Mouse (Mus musculus): Measurements from ENCODE around the gene Foxn4. TPM values are rescaled to one million over a fixed set of nuclear protein-coding genes. Genes with fewer than 3 reads are reported as not detected.
A peak's percentile ranks its signal among the peaks of the same experiment; 100 is the strongest.

The Foxn4 gene
- not detected for total RNA-seq (2021)
- long read RNA-seq, experiment 1, result 0 reads
- long read RNA-seq, experiment 2, result 0 reads

- DNase-seq, result peak in 1 of 2 experiments; percentile 24
These were observed at the start of gene Foxn4 for GRCm38 (mm10) chr5:114273693-114274402. TSS of gene Foxn4 (minus strand) at chr5:114273807.

DNA sequence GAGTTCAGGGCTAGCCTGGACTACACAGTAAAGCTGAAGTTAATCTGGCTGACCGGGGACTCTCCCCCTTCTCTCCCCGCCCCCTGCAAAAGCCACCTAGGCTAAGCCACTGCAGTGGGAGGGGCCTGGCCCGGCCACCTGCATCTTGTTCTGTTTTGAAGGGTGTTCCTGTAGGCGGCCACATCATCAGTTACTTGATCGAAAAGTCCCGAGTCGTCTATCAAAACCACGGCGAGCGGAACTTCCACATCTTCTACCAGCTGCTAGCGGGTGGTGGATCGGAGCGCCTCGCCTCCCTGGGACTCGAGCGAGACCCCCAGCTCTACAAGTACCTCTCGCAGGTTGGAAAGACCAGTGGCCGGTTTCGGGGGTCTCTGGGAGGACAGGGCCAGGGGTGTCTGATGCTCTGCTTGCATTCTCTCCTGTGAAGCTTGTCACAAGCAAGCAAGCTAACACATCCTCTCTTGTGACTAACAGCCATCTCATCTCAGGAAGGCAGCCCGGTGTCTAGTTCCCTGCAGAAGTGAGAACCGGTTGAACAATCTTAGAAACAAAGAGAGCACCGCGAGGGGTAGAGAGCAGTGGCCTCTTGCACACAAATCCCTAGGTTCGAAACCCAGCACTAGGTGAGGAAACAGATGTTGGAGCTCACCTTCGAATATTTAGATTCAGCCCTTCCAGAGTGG is 49.6 kb upstream of the Foxn4 start:
- DNase-seq, result no peak

GRCm38 (mm10) chr5:114309680-114310036 is 36.1 kb upstream of the Foxn4 start:
- no peak for DNase-seq

GRCm38 (mm10) chr5:114308765-114309679 is 35.4 kb upstream of the Foxn4 start:
- DNase-seq, result no peak

DNA sequence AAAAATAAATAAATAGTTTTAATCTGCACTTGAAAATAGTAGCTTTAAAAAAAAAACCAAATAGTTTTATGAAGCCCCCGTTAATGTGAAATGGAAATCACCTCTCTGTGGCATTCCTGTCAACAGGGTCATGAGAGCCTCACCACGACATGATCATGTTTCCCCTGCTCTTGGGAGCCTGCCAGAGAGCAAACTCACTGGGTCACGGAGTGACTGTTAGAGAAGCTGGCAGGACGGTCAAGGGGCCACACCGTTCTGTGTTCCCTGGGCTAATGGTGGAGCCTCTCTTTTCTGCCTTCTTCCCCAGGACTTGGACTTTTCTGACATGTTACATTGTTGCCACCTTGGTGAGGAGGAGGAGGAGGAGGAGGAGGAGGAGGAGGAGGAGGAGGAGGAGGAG is 32.9 kb upstream of the Foxn4 start:
- no peak for DNase-seq

DNA sequence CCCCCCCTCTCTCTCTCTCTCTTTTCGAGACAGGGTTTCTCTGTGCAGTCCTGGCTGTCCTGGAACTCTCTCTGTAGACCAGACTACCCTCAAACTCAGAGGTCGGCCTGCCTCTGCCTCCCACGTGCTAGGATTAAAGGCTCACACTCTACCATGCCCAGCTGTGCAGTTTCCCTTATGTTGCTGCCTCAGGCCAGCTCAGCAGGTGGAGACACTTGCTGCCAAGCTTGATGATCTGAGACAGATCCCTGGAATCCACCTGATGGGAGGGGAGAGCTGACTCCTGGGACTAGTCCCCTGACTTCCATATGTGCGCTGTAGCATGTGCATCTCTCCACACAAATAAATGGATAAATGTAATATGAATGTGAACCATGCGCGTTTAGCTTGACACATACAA is 29.6 kb upstream of the Foxn4 start:
- no peak for DNase-seq

DNA sequence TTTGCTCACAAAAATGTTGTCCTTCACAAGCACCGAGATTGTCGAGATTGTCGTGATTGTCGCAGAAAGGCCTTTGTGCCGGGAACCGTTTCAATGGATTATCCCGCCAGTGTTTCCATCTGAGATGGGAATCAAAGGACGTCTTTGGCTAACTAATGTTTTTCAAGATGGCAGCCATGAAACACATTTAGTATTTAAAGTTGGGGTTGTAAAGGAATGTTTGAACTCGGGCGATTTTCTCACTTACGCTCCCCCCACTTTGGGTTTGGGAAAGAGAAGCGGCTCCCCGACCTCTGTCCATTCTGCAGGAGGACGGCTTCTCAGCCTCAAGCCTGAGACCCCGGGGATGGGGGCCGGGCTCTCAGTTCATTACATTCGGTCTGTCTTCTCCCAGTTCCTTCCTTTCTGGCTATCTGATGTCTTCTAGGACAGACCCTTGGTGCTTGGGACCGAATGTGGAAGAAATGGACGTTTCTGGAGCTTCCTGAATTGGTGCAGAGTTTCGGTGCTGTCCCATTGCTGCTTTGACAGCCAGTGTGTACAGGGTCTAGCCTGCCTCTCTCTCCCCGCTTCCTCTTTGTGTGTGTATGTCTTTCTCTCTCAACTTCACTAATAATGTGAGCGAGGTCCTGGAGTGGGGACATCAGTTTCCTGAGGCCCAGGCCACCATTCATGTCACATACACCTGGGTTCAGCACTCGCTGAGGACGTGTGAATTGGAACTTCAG is 26.4 kb upstream of the Foxn4 start:
- DNase-seq, result no peak

DNA sequence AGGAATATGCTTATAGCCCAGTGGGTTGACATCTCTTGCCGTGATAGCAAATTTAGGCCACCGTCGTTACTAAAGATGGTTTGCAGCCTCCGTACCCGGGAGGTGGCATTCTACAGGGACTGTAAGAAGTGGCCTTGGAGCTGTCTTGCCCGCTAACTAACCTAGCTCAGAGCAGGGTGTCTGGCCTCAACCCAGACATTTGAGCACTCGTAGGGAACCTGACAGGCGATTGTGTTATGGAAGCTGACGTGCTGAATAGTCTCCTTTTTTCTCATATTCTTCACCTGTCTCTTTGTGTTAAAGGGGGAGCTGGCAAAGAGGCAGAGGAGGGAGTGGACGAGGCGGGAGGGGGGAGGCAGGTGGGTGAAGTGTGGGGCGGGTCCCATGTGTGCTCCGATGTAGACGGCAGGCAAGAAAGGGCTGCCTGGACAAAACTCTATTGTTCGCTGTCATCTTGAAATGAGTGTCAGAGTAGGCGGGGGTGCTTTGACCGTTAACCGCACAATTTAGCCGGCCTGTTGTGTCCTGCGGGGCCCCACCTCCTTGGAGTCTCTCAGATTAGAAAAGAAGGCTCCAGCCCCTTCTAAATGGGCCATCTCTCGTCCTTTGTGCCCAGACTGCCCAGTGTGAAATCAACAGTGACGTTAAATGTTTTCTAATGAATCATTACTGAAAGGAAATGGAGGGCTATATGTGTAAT is 25.7 kb upstream of the Foxn4 start:
- no peak for DNase-seq

DNA sequence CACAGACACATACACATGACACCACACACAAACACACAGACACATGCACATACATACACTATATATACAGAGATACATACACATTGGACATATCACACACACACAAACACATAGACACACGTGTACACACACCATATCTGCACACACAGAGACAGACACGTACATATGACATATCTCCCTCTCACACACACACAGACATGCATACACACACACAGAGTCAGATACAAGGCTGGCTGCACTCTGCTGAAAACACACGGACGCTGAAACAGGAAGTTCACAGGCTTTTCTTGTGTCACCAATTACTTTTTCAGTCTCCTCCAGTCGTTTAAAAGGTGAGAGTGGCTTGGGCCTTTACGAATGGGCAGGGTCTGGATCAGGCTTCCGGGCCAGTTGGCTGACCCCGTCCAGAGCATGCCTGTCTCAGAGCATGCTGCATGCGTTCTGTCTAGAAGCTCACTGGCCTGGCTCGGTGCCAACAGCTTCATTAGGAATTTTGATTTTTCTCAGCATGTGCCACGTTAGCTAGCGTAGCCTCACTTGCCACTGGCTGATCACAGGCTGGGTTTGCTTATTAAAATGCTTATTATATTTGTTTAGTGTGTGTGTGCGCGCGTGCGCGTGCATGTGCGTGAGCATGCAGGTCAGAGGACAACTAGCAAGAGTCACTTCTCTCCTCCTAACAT is 24.7 kb upstream of the Foxn4 start:
- DNase-seq, result no peak

GRCm38 (mm10) chr5:114296693-114297631 is 23.4 kb upstream of the Foxn4 start:
- peak; percentile 45 to 55 for DNase-seq

DNA sequence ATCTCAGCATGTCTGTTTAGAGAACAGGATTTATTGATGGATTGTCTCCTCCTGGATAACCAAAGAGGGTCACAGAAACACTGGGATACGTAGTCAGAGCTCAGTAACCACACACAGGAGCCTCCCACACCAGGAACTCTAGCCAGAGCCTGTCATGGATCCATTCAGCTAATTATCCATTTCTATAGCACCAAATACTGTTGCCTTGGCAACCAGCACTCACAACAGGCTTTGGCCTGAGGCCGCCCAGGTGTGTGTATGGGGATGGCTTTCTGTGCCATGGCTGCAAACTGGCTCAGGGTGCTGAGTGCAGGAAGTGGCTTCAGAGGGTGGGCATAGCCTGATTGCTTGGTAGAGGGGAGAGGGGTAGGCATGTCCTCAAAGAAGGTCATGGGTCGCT is 16.4 kb upstream of the Foxn4 start:
- DNase-seq, result no peak

- no peak for DNase-seq
These were observed 15.3 kb upstream of the Foxn4 start, which contains the start of gene Myo1h for GRCm38 (mm10) chr5:114288874-114289273. TSS of gene Myo1h (plus strand) at chr5:114289166.

DNA sequence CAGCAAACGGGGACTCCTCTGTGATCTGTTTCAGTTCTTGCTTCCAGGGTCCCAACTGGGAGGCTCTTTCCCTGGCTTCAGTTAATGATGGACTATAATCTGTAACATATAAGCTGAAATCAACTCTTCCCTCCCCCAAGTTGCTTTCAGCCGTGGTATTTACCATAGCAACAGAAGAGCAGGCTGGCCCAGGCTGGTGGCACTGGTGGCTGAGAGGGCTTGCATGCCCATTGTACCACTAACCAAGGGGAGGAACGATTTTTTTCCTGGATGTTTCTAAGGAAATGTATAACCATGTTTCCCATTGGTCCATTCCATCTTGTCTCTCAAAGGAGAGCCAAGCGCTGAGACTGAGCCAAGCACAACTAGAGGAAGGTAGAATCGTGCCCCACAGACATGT is 14.8 kb upstream of the Foxn4 start:
- no peak for DNase-seq

DNA sequence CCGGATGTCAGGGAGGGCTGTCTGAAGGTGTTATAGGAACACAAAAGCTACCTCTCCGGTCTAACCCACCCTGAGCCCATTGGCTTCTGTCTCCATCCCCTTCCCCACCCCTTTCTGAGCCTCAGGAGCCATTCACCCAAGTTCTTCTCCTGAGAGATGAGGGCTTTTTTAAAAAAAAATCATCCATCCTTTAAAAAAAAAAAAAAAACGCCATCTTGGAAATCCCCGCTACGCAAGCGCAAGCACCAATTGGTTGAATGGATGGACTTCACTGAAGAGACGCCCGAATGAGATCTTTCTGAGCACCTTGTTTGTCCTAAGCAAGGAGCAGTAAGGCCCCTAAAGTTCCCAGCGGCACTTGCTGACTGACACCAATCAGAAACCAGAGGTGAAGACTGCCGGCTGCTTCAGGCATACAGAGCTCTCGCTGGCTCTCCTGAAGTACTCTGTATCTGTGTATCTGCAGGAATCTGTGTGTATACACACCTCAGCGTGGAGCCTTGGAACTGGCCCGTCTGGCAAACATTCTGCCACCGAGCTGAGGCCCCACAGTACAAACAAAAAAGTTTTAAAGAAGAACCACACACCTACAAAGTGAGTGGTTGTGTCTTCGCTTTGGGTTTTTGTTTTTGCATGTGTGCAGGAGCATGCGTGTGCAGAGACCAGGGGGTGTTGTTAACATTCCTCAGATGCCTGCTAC is 13.4 kb upstream of the Foxn4 start:
- no peak for DNase-seq

DNA sequence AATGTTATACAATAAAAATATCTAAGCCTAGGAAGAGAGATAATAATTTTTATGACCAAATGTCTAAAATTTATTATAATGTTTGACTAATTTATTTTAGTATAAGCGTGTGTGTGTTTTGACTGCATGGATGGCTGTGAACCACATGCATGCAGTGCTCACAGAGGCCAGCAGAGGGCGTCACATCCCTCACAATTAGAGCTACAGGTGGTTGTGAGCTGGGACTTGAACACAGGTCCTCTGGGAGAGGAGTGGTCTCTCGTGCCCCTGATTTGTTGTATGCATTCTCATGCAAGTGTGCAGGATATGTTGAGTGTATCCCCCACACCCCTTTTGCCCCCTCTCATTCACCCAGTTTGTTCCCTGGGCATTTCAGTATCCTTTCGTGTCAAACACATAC is 12.5 kb upstream of the Foxn4 start:
- no peak for DNase-seq

DNA sequence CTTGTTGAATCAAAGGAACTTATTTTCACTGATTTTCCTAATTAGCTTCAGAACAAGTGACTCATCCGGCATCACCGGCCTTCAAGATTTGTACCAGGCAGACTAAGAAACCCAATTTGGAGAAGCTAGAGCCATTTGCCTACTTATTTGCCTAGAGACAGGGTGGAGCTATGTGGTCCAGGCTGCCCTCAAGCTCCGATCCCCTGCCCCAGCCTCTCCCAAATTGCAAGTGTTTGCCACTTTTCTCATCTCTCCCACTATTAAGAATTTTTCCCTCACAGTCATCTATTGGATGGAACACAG is 11.7 kb upstream of the Foxn4 start:
- no peak for DNase-seq

GRCm38 (mm10) chr5:114284604-114285397 is 11.2 kb upstream of the Foxn4 start:
- DNase-seq, result no peak

DNA sequence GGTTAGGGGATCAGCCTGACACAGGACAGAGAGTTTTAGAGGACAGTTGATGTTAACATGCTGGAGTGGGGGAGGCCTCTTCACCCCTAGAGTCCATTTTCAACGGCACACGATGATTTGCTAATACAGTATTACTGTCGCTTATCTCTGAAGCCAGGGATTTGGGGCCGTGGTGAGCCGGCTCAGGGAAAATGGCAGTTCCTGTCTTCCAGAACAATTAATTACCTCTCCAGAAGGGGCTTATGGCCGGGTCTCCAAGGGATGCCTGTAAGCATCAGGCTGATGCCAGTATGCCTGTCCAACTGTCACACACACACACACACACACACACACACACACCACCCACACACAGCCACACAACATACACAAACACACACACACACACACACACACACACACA is 8.7 kb upstream of the Foxn4 start:
- DNase-seq, result no peak
